Mouse (Mus musculus): Measurements from ENCODE around the gene F5.
A peak's percentile ranks its signal among the peaks of the same experiment; 100 is the strongest.

Gene F5

DNA sequence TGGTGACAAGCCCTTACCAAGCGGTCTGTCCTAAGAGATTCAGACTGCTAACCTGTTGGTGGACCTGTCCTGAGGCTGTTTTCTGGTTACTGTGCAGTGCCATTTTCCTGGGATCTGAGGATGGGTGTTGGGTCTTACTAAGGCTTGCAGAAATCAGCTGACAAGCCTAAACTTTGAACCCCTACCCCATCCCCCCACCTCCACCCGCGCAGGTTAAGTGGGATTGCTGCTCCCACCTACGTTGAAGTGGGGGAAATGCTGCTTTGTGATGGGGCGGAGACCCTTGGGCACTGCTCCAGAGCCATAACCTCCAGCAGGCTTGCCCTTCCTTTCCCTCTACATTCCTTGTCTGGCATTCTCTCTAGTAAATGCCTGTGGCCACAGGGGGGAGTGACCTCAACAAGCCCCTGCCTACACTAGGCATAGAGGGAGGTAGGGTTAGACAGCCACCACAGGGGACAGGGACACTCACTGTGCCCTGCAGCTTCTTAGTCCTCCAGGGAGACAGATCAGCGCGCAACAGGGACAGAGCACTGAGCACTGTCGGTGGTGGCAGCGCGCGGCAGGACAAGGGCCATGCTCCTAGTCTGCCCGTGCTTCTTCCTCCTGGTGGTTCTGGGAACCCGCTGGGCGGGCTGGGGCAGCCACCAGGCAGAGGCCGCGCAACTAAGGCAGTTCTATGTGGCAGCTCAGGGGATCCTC lies at the start of gene F5:
Gene F5, plus strand, starts transcription at position 452 of the 702 bp plus-strand sequence.
- no peak for DNase-seq (ENCODE audit: low spot score)

DNA sequence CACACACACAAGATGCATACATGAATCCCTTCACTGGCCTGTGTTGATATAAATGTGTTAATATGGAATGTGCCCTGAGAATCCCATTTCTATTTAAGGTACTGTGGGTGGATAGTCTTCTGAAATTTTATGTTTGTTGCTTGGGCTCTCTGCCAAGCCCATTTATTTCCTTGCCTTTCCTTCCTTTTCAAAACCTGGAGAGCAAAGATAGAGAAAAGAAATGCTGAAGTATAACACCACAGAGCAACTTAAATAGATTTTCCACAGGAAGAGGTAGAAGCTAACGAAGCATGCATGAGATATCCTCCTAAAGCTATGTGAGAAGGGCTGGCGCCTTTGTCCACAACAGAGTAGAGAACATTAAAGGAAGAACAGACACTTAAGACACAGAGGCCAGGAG lies 41.9 kb upstream of the F5 start:
- DNase-seq (ENCODE audit: low spot score): no peak

DNA sequence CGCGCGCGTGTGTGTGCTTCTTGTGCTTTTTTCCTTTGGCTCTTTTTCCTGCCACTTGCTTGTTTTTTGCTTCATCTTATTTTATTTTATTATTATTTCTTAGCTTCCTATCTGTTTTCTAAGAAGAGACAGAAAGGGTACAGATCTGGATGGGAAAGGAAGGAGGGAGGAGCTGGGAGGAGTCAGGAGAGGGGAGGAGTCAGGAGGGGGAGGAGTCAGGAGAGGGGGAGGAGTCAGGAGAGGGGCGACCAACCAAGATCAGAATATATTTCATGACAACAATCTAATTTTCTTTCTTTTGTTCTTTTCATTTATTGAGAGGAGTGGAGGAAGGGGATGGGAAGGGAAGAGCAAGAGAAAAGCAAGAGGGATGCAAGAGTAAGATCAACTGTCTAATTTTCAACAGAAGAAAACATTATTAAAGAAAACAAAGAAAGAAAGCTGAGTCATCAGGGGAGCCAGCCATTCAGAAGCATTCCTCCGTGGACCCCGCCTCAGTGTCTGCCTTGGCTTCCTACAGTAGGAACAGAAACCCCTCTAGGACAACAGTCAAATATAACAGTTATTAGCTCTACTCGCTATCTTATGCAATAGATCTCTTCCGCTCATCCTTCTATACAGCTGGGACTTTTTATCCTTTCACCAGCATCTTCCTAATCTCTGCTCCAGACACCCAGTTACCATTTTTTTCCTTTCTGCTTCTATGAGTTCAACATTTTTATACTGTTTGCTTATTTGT lies 40.9 kb upstream of the F5 start:
- no peak for DNase-seq (ENCODE audit: low spot score)

DNA sequence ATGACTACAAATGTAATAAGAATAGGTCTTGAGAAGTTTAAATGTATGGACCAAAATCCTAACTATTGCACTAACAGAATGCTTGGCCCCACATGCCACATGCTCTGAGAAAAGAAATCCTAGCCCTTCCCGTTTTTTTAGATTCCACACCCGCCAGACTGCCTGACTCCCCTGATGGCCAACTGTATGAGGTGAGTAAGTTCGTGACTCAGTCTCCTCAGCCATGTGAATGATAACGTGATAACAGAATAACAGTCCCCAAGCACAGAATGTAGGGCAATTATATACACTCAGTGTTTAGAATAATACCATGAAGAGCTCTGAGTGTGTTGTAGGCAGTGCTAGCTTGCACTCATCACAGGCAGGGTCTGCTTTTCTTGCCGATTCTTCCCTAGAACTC lies 37.4 kb upstream of the F5 start:
- no peak for DNase-seq (ENCODE audit: low spot score)

DNA sequence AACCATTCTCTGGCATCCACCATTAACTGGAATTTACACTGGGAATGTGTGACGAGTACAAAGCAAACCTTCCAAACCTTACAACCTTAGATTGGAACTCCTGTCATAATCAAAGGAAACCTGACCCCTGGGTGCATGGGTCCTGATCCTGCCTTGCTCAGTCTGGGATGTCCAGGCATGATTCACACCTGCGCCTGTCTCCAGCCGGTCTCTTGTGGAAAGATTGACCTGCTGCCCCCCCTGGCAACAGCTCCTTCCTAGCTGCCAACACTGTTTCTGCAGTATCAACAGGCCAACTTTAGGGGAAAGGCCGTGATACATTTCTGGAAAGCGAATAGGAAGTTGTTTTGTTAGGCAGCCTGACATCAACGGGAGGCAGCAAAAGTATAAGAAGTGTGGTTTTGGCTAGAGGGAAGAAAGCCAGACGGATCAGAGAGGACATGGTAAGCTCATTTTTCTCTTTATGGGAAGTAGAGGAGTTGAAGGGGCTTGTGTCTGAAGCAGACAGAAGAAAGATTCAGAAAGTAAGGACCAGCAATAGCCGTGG lies 36.6 kb upstream of the F5 start, which contains the start of gene Selp:
Gene Selp, plus strand, starts transcription at position 318 of the 547 bp plus-strand sequence.
- no peak for DNase-seq (ENCODE audit: low spot score)

DNA sequence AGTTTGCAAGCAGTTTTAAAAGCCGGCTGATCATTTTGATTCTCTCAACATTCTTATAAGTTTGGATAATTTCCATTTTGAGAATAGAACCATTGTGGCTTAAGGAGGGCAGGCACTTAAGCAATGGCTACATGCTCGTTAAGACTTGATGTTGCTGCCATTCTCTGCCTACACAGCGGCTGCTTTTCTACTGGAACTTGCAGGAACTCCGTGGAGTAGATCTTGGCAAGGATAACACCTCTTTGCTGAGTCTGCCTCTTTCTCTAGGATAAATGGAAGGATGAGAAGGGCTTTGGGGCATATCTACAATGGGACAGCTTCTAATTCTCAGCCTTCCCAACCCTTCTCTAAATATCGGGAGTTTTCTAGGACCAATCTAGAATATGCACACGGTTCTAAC lies 36.0 kb upstream of the F5 start:
- no peak for DNase-seq (ENCODE audit: low spot score)

DNA sequence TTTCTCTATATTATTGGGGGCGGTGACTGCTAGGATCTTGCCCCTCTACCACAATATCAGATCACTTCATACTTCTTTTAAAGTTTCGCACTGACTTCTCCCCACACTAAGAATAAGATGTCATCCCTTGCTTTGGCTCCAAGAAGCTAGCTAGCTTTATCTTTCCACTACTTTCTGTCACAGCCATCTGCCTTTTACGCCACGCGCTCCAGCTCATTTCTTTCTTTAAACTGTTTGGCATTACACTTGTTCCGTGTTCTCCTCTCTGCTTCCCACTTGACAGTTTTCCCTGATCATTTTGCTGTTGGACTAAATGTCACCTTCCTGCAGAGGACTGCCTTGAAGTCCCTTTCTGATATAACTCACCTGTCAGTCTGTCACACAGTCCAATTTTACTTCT lies 33.8 kb upstream of the F5 start:
- DNase-seq (ENCODE audit: low spot score): no peak

DNA sequence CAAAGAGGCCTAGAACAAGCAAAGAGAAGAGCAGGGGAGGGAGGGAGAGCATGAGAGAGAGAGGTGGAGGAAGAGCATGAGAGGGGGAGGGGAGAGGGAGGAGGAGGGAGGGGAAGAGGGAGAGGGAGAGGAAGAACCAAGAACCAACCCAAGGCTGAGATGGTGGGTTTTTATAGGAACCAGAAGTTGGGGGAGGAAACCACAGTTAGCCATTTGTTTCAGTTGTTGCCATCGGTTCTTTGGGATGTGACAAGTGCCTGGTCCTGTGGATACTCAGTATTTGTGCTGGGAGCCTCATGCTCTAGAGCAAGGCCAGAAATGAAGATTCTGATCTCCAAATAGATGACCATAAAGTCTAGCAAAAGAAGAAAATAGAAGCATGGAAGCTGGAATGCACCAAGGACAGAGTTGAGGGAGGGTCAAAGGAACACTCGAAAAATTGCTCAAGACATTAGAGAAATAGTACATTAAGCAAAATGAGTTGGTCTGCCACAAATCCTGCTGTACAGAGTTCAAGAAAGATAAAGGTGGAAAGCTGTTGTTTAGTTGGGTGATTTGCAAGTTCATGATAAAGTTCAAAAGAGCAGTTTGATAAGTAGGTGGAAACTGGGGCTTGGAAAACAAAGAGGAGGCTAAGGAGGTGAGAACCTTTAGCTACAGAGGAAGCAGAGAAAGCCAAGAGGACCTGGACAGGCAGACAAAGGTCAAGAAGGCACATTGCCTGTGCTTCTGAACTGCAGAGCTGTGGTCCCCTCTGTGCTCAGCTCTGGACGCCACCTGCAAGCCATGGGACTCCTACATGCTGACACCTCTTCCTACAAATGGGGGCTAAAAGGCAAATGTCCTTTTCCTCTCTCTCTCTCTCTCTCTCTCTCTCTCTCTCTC lies 31.5 kb upstream of the F5 start:
- DNase-seq (ENCODE audit: low spot score): no peak

DNA sequence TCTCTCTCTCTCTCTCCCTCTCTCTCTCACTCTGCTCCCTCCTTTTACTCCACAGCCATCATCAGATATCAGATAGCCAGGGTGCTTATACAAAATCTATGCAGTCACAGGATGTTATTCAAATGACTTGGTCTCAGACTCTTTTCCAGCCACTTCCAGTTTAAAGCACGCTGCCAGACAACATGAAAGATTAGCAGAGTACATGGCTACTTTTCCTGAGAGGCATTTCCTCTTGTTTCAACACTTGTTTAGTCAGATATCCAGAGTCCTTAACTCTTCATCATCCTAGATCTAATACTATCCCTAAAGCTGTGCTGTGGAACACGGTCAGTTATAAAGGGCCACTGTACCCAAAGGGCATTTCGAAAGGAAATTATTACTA lies 30.9 kb upstream of the F5 start:
- no peak for DNase-seq (ENCODE audit: low spot score)

DNA sequence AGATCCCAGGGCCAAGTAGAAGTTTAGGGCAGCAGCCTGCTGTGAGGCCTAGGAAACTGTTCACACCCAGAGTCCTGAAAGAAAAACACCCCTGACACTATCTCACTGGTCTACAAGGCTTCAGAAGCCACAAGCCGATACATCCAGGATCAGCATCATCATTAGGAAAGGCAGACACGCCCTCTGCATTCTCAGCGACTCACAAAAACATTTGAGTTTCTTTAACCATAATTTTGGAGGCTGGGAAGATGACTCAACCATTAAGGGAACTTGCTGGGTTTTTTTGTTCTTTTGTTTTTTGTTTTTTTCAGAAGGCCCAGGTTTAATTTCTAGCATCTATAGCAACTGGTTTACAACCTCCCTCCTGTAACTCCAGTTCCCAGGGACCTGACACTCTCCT lies 27.8 kb upstream of the F5 start:
- no peak for DNase-seq (ENCODE audit: low spot score)

DNA sequence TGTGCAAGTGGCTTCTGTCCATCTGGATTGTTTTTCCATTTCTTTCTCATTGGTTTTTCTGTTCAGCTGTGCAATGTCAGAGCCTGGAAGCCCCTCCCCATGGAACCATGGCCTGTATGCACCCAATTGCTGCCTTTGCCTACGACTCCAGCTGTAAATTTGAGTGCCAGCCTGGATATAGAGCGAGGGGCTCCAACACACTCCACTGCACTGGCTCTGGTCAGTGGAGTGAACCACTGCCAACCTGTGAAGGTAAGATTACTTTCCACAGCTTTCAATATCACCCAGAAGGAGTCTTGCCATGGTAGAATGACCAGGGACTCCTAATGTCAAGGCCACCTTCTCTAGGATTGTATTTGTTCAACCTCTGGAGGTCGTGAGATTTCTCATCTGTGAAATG lies 21.6 kb upstream of the F5 start:
- DNase-seq (ENCODE audit: low spot score): no peak

DNA sequence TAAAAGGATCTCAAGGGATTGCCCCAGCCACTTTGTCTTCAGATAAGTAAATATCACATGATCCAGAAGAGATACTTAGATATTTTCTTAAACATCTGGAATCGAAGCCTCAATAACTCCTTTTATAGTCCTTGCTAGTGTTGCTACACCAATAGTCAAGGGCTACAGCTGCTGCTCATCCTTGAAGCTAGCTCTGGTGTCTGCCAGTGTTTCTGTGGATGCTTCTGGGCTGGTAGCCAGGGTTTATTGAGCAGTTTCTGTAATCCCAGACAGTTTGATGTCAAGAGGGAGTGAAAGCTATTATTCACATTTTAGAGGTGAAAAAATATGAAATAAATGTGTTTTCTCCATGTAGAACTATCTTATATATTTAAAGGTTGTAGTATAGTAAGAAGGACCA lies 19.0 kb upstream of the F5 start:
- no peak for DNase-seq (ENCODE audit: low spot score)

DNA sequence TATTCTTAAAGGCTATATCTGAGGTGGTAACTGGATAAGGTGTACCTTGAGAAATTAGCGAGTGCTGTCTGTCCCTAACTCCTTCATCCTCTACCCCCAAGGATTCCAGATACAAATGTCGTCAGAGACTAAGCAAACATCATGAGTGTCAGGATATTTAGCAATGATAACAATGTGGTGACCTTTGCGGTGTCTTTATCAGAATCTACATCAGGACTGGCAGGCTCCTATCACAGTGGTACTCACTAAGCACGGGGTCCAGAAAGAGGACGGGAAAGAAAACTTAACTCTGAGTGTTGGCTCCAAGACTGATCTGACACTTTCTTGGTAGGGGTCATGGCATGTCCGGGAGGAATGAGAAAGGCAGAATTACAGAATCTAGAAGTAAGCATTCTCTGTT lies 17.5 kb upstream of the F5 start:
- DNase-seq (ENCODE audit: low spot score): no peak

DNA sequence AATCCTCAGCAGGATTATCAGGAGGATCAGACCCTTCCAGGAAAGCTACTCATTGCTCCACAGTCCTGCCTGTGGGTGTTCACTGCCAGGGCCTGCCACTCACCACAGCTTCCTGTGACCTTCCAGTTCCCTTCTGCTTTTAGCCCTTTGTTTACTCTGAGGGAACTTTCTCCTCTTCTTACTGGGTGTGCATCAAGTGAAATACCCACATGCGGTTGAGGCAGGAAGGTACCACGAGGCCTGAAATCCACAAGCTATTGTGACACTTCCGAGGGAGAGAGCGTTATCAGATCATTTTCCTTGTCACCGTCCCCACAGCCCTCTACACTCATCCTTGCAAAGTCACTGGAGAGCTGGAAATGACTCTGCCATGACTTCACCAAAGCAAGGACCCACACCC lies 16.3 kb upstream of the F5 start:
- DNase-seq (ENCODE audit: low spot score): peak; percentile 66

DNA sequence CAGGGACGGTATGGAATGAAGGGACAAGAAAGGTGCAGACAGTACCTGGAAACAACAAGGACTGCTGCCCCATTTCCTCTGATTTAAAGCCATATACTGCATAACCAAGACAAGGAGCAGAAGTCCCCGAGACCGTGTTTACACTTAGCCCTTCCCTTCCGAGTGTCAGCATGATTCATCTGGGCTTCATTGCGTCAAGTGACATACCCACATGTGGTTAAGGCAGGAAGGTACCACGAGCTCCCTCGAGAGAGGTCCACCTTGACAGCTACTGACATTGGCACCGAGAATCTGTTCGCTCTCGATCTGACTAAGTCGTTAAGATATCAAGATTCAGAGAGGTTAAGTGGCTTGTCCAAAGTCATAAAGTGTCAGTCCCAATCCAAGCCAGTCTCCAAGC lies 15.7 kb upstream of the F5 start:
- peak; percentile 70 for DNase-seq (ENCODE audit: low spot score)

DNA sequence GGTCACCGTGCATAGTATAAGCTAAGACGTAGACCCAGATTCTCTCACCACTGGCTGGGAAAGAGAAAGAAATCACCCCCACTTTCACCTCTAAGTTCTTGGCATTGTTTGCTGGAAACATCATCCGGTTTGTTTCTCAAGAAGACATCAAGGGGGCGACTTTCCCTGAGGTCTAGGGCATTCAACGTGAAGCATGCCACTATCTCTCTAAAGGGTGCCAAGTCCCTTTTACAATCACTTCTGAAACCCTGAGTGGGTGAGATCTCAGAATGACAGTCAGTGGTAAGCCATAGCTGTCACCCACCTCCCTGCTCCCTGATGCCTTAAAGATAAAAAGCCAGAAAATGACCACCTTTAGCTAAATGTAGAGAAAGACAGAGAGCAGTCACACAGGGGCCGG lies 15.0 kb upstream of the F5 start:
- no peak for DNase-seq (ENCODE audit: low spot score)

DNA sequence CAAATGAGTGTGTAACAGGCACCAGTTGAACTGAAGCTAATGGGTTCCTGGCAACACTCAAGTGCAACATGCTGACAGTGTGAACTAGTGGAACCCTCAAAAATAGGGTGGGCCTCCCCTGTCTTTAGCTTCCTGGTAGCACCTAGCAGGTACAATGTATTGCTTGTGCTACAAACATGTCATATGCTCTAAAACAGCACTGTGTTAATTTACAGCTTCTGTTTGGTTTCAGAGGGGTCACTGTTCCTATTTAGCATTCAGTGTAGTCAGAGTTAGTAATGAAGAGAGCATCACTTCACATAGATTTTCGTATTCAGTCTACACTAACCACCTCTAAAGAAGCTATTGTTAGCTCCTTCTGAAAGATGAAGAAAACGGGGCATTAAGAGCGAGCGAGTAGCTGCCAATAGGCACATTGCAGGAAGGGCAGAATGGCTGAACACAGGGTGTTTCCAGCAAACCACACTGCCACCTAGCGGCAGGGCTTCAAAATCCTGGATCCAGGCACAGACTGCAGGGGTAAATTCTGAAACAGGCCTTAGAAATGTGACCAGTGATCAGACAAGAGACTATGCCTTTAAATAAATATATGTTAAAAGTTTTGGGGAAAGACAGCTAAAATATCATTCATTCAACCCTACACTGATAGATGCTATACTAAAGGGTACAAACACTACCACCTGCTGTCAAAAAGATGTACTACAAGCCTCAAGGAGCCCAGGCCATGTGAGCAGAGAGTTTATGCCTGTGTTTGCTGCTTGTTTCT lies 13.1 kb upstream of the F5 start:
- DNase-seq (ENCODE audit: low spot score): peak; percentile 79

DNA sequence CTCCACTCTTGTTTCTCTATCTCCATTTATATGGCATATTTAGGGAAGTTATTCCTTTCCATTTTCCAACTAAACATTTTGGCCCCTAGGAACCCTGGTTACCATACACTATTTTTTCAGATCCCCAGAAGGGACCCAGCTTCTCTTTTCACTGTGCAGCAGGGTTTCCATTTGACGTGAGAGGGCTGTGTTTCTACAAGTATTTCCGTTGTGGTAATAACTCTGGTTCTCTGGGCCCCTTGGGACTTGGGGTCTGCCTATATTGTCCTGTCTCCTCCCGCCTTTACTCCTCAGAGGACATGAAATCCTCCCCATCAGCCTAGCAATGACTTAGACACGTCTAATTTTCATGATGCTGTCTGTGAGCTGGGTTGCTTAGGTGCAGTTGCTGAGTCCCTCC lies 12.2 kb upstream of the F5 start:
- no peak for DNase-seq (ENCODE audit: low spot score)

DNA sequence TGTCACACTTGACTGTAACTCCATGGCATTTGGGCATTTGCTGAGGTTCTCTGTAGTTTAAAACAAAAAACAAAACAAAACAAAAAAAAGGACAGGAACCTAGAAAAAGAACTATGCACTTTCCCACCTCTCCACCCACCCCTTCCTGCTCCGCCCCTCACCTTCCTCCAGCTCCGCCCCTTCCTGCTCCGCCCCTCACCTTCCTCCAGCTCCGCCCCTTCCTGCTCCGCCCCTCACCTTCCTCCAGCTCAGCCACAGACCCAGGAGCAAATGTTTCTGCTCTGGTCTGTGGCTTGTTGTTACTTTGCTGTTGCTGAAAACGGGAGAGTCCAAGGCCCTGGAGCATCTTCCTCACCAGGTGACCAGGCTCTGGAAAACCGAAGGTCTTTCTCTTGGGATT lies 2.6 kb upstream of the F5 start:
- no peak for DNase-seq (ENCODE audit: low spot score)

DNA sequence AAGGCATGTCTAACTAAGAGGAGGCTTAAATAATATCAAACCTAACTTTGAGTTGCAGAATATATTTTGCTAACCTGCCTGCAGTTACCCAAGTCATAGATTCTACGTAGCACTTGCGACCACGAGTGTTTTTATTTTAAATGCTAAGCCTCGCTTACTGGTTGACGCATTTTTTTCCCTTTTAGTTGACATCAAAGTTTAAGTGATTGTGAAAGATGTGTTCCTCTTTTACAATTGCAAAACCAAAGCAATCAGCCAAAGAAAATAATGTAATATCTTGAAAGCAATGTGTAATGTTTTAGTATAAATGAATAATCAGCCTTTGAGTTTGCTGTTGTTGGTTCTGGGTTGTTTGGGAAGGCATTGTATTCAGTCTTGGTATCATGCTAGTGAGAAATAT lies 1.2 kb downstream of the F5 start:
- no peak for DNase-seq (ENCODE audit: low spot score)

DNA sequence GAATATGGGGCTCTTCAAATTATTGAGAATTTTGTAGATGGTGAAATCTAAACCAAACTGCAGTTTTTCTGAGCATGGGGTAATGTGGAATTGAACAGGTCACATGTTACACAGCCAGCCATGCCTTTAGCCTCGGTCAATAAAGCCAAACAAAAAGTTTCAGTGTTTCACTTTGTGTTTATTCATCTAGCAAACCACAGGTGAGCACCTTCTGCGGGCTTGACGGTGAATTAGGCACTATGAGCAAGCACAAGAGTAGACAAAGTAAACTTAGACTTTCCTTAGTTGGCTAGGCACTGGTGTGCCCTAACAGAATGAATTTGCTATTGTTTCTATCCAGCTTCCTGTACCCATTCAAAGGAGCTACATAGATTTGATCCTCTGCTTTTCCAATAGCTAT lies 3.3 kb downstream of the F5 start:
- DNase-seq (ENCODE audit: low spot score): no peak

DNA sequence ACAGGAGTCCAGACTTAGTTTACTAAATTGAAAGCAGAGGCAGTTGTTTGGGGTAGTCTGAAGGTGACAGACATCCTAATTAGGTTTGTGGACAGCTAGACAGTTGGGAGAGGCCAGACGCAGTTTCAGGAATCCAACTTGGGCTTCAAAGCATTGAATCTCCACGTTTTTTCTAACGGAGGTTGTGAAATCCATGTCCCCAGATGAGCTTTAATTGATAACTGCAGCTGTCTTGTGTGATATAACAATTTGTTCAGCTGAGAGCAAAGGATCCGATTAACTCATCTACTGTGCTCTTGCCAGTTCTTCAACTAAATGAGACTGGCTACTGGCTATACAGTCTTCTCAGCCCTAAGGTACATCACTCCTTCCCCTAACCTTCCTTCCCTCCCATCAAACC lies 6.9 kb downstream of the F5 start:
- no peak for DNase-seq (ENCODE audit: low spot score)

All from lung, postnatal 25 days (tissue).